Mouse (Mus musculus): ENCODE measurements around the gene Top3a. TPM values are rescaled to one million over a fixed set of nuclear protein-coding genes. Genes with fewer than 3 reads are reported as not detected.

Gene Top3a
- polyA plus RNA-seq, 1 experiment from 2014 or later: 8.3 TPM

GRCm38 (mm10) chr11:60737450-60737849, 39.7 kb downstream of the Top3a start:
- Histone ChIP-seq H3K4me2 (ENCODE audit: low read length) (no peak overlapping the region), H3K4me3 (ENCODE audit: control insufficient read depth in 1 of 2, insufficient read depth in 1 of 2, low read depth in 1 of 2, low read length in 2 of 2) (no peak overlapping the region), H3K4me1 (ENCODE audit: control insufficient read depth in 2 of 2, insufficient read depth in 2 of 2, low read length in 2 of 2) (no peaks in the 10 kb centered on the region; a peak in 1 of 4 replicates), H3K36me3 (ENCODE audit: control insufficient read depth, insufficient read depth, low read length) (peaks cover 46% of the 10 kb centered on the region), H3K9me3 (ENCODE audit: control insufficient read depth, low read length) (no peaks in the 10 kb centered on the region), H3K9ac (ENCODE audit: low read length) (no peak overlapping the region), H3K27me3 (ENCODE audit: control insufficient read depth, insufficient read depth, low read length) (no peaks in the 10 kb centered on the region), H3K27ac (replicated peaks in 1 of 2; ENCODE audit: control insufficient read depth in 1 of 2, insufficient read depth in 1 of 2, low read depth in 2 of 2, low read length in 2 of 2) (no peak overlapping the region)
- no peak for ATAC-seq (ENCODE audit: insufficient number of reproducible peaks, insufficient read depth, low FRiP score, low read depth)

- Histone ChIP-seq H3K4me2 (ENCODE audit: low read length) (no peak overlapping the region), H3K27me3 (ENCODE audit: control insufficient read depth, insufficient read depth, low read length) (no peaks in the 10 kb centered on the region), H3K4me3 (ENCODE audit: control insufficient read depth in 1 of 2, insufficient read depth in 1 of 2, low read depth in 1 of 2, low read length in 2 of 2) (no peak overlapping the region), H3K9ac (ENCODE audit: low read length) (no peak overlapping the region), H3K4me1 (ENCODE audit: control insufficient read depth in 2 of 2, insufficient read depth in 2 of 2, low read length in 2 of 2) (no peaks in the 10 kb centered on the region; a peak in 1 of 4 replicates), H3K9me3 (ENCODE audit: control insufficient read depth, low read length) (no peaks in the 10 kb centered on the region), H3K27ac (replicated peaks in 1 of 2; ENCODE audit: control insufficient read depth in 1 of 2, insufficient read depth in 1 of 2, low read depth in 2 of 2, low read length in 2 of 2) (no peak overlapping the region), H3K36me3 (ENCODE audit: control insufficient read depth, insufficient read depth, low read length) (peaks cover 44% of the 10 kb centered on the region)
- 78% methylated on average over 3 of the region's 3 CpGs for WGBS
- ATAC-seq (ENCODE audit: insufficient number of reproducible peaks, insufficient read depth, low FRiP score, low read depth): no peak
Observed at GRCm38 (mm10) chr11:60736491-60736890, 40.7 kb downstream of the Top3a start.

DNA sequence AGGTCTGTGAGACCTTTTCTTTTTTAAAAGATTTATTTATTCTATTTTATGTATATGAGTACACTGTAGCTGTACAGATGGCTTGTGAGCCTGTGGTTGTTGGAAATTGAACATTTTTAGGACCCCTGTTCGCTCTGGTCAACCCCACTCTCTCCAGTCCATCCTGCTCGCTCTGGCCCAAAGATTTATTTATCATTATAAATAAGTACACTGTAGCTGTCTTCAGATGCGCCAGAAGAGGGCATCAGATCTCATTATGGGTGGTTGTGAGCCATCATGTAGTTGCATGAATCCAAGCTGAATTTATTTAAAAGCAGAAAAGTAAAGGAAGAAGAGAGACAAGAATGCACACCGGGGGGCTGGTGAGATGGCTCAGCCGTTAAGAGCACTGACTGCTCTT, 42.0 kb downstream of the Top3a start:
- H3K9me3 ChIP-seq (ENCODE audit: control insufficient read depth, low read length): no peaks in the 10 kb centered on the region
- no peaks in the 10 kb centered on the region; a peak in 1 of 4 replicates for H3K4me1 ChIP-seq (ENCODE audit: control insufficient read depth in 2 of 2, insufficient read depth in 2 of 2, low read length in 2 of 2)
- no peak overlapping the region for H3K9ac ChIP-seq (ENCODE audit: low read length)
- no peak overlapping the region for H3K4me3 ChIP-seq (ENCODE audit: control insufficient read depth in 1 of 2, insufficient read depth in 1 of 2, low read depth in 1 of 2, low read length in 2 of 2)
- peaks cover 46% of the 10 kb centered on the region for H3K36me3 ChIP-seq (ENCODE audit: control insufficient read depth, insufficient read depth, low read length)
- no peak for ATAC-seq (ENCODE audit: insufficient number of reproducible peaks, insufficient read depth, low FRiP score, low read depth)
- WGBS: 82% methylated on average over 5 of the region's 5 CpGs
- no peaks in the 10 kb centered on the region for H3K27me3 ChIP-seq (ENCODE audit: control insufficient read depth, insufficient read depth, low read length)
- no peak overlapping the region for H3K4me2 ChIP-seq (ENCODE audit: low read length)
- no peak overlapping the region for H3K27ac ChIP-seq (replicated peaks in 1 of 2; ENCODE audit: control insufficient read depth in 1 of 2, insufficient read depth in 1 of 2, low read depth in 2 of 2, low read length in 2 of 2)

DNA sequence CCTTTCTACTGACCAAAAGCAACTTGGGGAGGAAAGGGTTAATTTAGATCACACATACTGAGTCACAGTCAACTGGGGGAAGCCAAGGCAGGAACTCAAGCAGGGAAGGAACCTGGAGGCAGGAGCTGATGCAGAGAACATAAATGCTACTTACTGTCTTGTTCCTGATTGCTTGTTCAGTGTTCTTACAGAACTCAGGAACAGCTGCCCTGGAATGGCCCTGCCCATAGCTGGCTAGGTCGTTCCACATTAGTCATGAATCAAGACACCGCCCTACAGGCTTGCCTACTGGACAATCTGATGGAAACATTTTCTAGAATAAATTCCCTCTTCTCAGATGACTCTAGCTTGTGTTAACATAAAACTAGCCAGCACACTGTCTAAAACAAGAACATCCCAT, 43.0 kb downstream of the Top3a start:
- Histone ChIP-seq H3K27ac (replicated peaks in 1 of 2; ENCODE audit: control insufficient read depth in 1 of 2, insufficient read depth in 1 of 2, low read depth in 2 of 2, low read length in 2 of 2) (no peak overlapping the region), H3K36me3 (ENCODE audit: control insufficient read depth, insufficient read depth, low read length) (peaks cover 39% of the 10 kb centered on the region), H3K27me3 (ENCODE audit: control insufficient read depth, insufficient read depth, low read length) (no peaks in the 10 kb centered on the region), H3K4me1 (ENCODE audit: control insufficient read depth in 2 of 2, insufficient read depth in 2 of 2, low read length in 2 of 2) (peaks cover 1 to 4% of the 10 kb centered on the region in 2 experiments), H3K9ac (ENCODE audit: low read length) (no peak overlapping the region), H3K4me2 (ENCODE audit: low read length) (no peak overlapping the region), H3K4me3 (ENCODE audit: control insufficient read depth in 1 of 2, insufficient read depth in 1 of 2, low read depth in 1 of 2, low read length in 2 of 2) (no peak overlapping the region), H3K9me3 (ENCODE audit: control insufficient read depth, low read length) (no peaks in the 10 kb centered on the region)
- WGBS: 63% methylated on average over 2 of the region's 2 CpGs
- no peak for ATAC-seq (ENCODE audit: insufficient number of reproducible peaks, insufficient read depth, low FRiP score, low read depth)

DNA sequence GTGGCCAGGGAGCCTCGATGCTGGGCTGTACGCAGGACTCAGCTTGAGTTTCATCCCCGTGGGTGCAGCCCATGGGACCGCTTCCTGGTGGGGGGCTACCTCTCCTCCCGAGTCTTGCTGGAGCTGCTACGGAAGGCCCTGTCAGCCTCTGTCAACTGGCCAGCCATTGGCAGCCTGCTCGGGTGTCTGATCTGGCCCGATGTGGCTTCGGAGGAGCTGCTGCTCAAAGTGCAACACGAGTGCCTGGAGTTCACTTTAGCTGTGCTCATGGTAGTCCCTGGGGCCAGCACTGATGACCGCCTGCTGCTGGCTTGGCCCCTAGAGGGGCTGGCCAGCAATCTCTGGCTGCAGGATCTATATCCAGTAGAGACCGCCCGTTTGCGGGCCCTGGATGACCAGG, 45.9 kb downstream of the Top3a start:
- H3K4me3 ChIP-seq (ENCODE audit: control insufficient read depth in 1 of 2, insufficient read depth in 1 of 2, low read depth in 1 of 2, low read length in 2 of 2): no peak overlapping the region
- no peak overlapping the region for H3K4me2 ChIP-seq (ENCODE audit: low read length)
- 88% methylated on average over 14 of the region's 14 CpGs for WGBS
- no peaks in the 10 kb centered on the region for H3K9me3 ChIP-seq (ENCODE audit: control insufficient read depth, low read length)
- ATAC-seq (ENCODE audit: insufficient number of reproducible peaks, insufficient read depth, low FRiP score, low read depth): no peak
- H3K27me3 ChIP-seq (ENCODE audit: control insufficient read depth, insufficient read depth, low read length): no peaks in the 10 kb centered on the region
- no peak overlapping the region for H3K27ac ChIP-seq (replicated peaks in 1 of 2; ENCODE audit: control insufficient read depth in 1 of 2, insufficient read depth in 1 of 2, low read depth in 2 of 2, low read length in 2 of 2)
- peaks cover 39% of the 10 kb centered on the region for H3K36me3 ChIP-seq (ENCODE audit: control insufficient read depth, insufficient read depth, low read length)
- peaks cover 10 to 20% of the 10 kb centered on the region in 2 experiments for H3K4me1 ChIP-seq (ENCODE audit: control insufficient read depth in 2 of 2, insufficient read depth in 2 of 2, low read length in 2 of 2)
- H3K9ac ChIP-seq (ENCODE audit: low read length): no peak overlapping the region

DNA sequence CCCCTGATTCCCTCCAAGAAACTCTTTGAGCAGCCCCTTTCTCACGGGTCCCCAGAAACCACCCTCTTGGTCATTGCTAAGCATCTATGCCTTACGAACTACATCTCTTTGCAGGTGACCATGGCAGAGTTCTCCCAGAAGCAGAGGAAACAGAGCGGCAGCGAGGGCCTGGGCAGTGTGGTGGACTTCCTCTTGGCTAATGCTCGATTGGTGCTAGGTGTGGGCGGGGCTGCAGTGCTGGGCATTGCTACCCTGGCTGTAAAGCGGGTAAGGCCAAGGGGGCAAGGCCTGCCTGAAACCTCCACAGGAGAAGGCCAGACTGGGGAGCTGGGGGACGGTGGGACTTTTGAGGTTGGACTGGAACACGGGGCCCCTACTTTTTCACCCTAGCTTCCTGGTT, 47.0 kb downstream of the Top3a start:
- Histone ChIP-seq H3K27me3 (ENCODE audit: control insufficient read depth, insufficient read depth, low read length) (no peaks in the 10 kb centered on the region), H3K4me1 (ENCODE audit: control insufficient read depth in 2 of 2, insufficient read depth in 2 of 2, low read length in 2 of 2) (peaks cover 13 to 25% of the 10 kb centered on the region in 2 experiments), H3K27ac (replicated peaks in 1 of 2; ENCODE audit: control insufficient read depth in 1 of 2, insufficient read depth in 1 of 2, low read depth in 2 of 2, low read length in 2 of 2) (no peak overlapping the region), H3K36me3 (ENCODE audit: control insufficient read depth, insufficient read depth, low read length) (peaks cover 39% of the 10 kb centered on the region), H3K9me3 (ENCODE audit: control insufficient read depth, low read length) (no peaks in the 10 kb centered on the region), H3K4me2 (ENCODE audit: low read length) (no peak overlapping the region), H3K9ac (ENCODE audit: low read length) (no peak overlapping the region), H3K4me3 (ENCODE audit: control insufficient read depth in 1 of 2, insufficient read depth in 1 of 2, low read depth in 1 of 2, low read length in 2 of 2) (no peak overlapping the region)
- ATAC-seq (ENCODE audit: insufficient number of reproducible peaks, insufficient read depth, low FRiP score, low read depth): no peak
- 85% methylated on average over 9 of the region's 9 CpGs for WGBS

GRCm38 (mm10) chr11:60729217-60729641, 47.9 kb downstream of the Top3a start:
- peak overlapping the region; percentile 80 for H3K4me2 ChIP-seq (ENCODE audit: low read length)
- no peaks in the 10 kb centered on the region for H3K27me3 ChIP-seq (ENCODE audit: control insufficient read depth, insufficient read depth, low read length)
- peak overlapping the region in 1 of 2 experiments; percentile 89; a peak in 1 of 4 replicates for H3K4me3 ChIP-seq (ENCODE audit: control insufficient read depth in 1 of 2, insufficient read depth in 1 of 2, low read depth in 1 of 2, low read length in 2 of 2)
- peaks cover 48% of the 10 kb centered on the region for H3K36me3 ChIP-seq (ENCODE audit: control insufficient read depth, insufficient read depth, low read length)
- H3K9ac ChIP-seq (ENCODE audit: low read length): peak overlapping the region; percentile 81
- WGBS: 62% methylated on average over 6 of the region's 6 CpGs
- H3K4me1 ChIP-seq (ENCODE audit: control insufficient read depth in 2 of 2, insufficient read depth in 2 of 2, low read length in 2 of 2): peaks cover 13 to 25% of the 10 kb centered on the region in 2 experiments
- H3K27ac ChIP-seq (replicated peaks in 1 of 2; ENCODE audit: control insufficient read depth in 1 of 2, insufficient read depth in 1 of 2, low read depth in 2 of 2, low read length in 2 of 2): 0 out of 4 replicates have a peak overlapping the region, but pooled peaks of 1 of the 2 experiments have one; percentile 91
- no peaks in the 10 kb centered on the region for H3K9me3 ChIP-seq (ENCODE audit: control insufficient read depth, low read length)
- no peak for ATAC-seq (ENCODE audit: insufficient number of reproducible peaks, insufficient read depth, low FRiP score, low read depth)

GRCm38 (mm10) chr11:60728260-60728761, 48.9 kb downstream of the Top3a start, which contains the start of gene Mief2:
Mief2 (plus strand) TSS chr11:60728398.
- WGBS: under 1% methylated on average over 44 of the region's 44 CpGs
- Histone ChIP-seq H3K27me3 (ENCODE audit: control insufficient read depth, insufficient read depth, low read length) (no peaks in the 10 kb centered on the region), H3K4me1 (ENCODE audit: control insufficient read depth in 2 of 2, insufficient read depth in 2 of 2, low read length in 2 of 2) (peaks cover 13 to 25% of the 10 kb centered on the region in 2 experiments), H3K4me2 (ENCODE audit: low read length) (peak within 1 kb of the TSS; percentile 80), H3K9ac (ENCODE audit: low read length) (peak within 1 kb of the TSS; percentile 94), H3K27ac (replicated peaks in 1 of 2; ENCODE audit: control insufficient read depth in 1 of 2, insufficient read depth in 1 of 2, low read depth in 2 of 2, low read length in 2 of 2) (peak within 1 kb of the TSS; percentile 84 to 91), H3K36me3 (ENCODE audit: control insufficient read depth, insufficient read depth, low read length) (peaks cover 50% of the 10 kb centered on the region), H3K9me3 (ENCODE audit: control insufficient read depth, low read length) (no peaks in the 10 kb centered on the region), H3K4me3 (ENCODE audit: control insufficient read depth in 1 of 2, insufficient read depth in 1 of 2, low read depth in 1 of 2, low read length in 2 of 2) (peak within 1 kb of the TSS; percentile 85 to 89)
- peak; percentile 87 for ATAC-seq (ENCODE audit: insufficient number of reproducible peaks, insufficient read depth, low FRiP score, low read depth)
